In genomic region chr2:27560708-27561123, GRCm38 (mm10) we compare ENCODE assay signal across 14 mouse cellular contexts. TPM values are rescaled to one million over a fixed set of nuclear protein-coding genes. Genes with fewer than 3 reads are reported as not detected.
DNase-seq lines count a peak whose midpoint lies in the region; ATAC-seq and TF ChIP-seq lines count a peak whose summit lies in the region.
"Had no signal": no experiment of that assay in that cellular context is flagged by ENCODE, and none has a peak within 500 bp of the region (broad histone marks: within the 10 kb centered on the region; RNA-seq: fewer than 3 reads in every experiment).

No protein-coding gene starts in this region.

- H3K4me1 ChIP-seq in intestine, embryonic 15.5 days (replicated peaks), result peaks cover 6% of the 10 kb centered on the region; the same call in 1 of the 2 replicates
- peaks cover 22% of the 10 kb centered on the region for H3K4me1 ChIP-seq in liver, postnatal 0 days (ENCODE audit: insufficient read depth)

- no peak for TF ChIP-seq CTCF in liver, postnatal 0 days (IDR thresholded peaks at IDR 0.05; ENCODE audit: low read depth)

- no peaks in the 10 kb centered on the region for H3K9me3 ChIP-seq in intestine, embryonic 15.5 days
- no peaks in the 10 kb centered on the region for H3K9me3 ChIP-seq in liver, postnatal 0 days (ENCODE audit: low read length)
- H3K9me3 ChIP-seq: forebrain, embryonic 10.5 days; hindbrain, embryonic 13.5 days; limb, embryonic 12.5 days; neural tube, embryonic 13.5 days had no signal

- no peaks in the 10 kb centered on the region for H3K36me3 ChIP-seq in intestine, embryonic 15.5 days
- H3K36me3 ChIP-seq in liver, postnatal 0 days (replicated peaks; ENCODE audit: insufficient read depth, low read length), result no peaks in the 10 kb centered on the region
- H3K36me3 ChIP-seq: forebrain, embryonic 10.5 days; hindbrain, embryonic 13.5 days; limb, embryonic 12.5 days; neural tube, embryonic 13.5 days had no signal

- peak; percentile 52 to 55 for DNase-seq in kidney, adult 8-10 months
- DNase-seq in kidney, postnatal 4 days, result no peak
- DNase-seq in kidney, postnatal 10 days, result peak; percentile 40
- peak; percentile 66 for DNase-seq in liver, postnatal 0 days
- no peak for DNase-seq in c-Kit-positive CD71-positive TER-119-positive erythroid progenitor cells, embryonic 14.5 days (ENCODE audit: low spot score)
- DNase-seq: cerebellum, postnatal 14 days; right cerebral cortex, adult 18-20 months had no signal

- peak overlapping the region; percentile 22 for H3K27ac ChIP-seq in intestine, embryonic 15.5 days
- H3K27ac ChIP-seq in liver, postnatal 0 days (ENCODE audit: low read depth), result peak overlapping the region; percentile 97
- H3K27ac ChIP-seq: forebrain, embryonic 10.5 days; hindbrain, embryonic 13.5 days; limb, embryonic 12.5 days; neural tube, embryonic 13.5 days had no signal

- 55% methylated on average over 7 of the region's 7 CpGs for WGBS in intestine, embryonic 15.5 days
- WGBS in liver, postnatal 0 days (ENCODE audit: insufficient replicate concordance), result 44% methylated on average over 7 of the region's 7 CpGs

- no peak overlapping the region for H3K4me2 ChIP-seq in intestine, embryonic 15.5 days (replicated peaks)
- no peak overlapping the region for H3K4me2 ChIP-seq in liver, postnatal 0 days (ENCODE audit: low read depth, low read length)
- H3K4me2 ChIP-seq: hindbrain, embryonic 13.5 days; limb, embryonic 12.5 days; neural tube, embryonic 13.5 days had no signal

- peak; percentile 97 for TF ChIP-seq EP300 in liver, postnatal 0 days (IDR thresholded peaks at IDR 0.05; ENCODE audit: low read depth)

- H3K9ac ChIP-seq in intestine, embryonic 15.5 days, result no peak overlapping the region
- H3K9ac ChIP-seq in liver, postnatal 0 days (replicated peaks), result peak overlapping the region; percentile 44; the same call in 1 of the 2 replicates
- H3K9ac ChIP-seq: hindbrain, embryonic 13.5 days; limb, embryonic 12.5 days; neural tube, embryonic 13.5 days had no signal

- peak; percentile 83 for ATAC-seq in intestine, embryonic 15.5 days
- ATAC-seq in liver, postnatal 0 days, result peak; percentile 97
- no peak for ATAC-seq in megakaryocyte, adult 5-6 weeks (ENCODE audit: poor library complexity, severe bottlenecking)
- ATAC-seq: midbrain, embryonic 16.5 days had no signal

- no peaks in the 10 kb centered on the region for H3K27me3 ChIP-seq in intestine, embryonic 15.5 days (replicated peaks)
- H3K27me3 ChIP-seq in liver, postnatal 0 days (ENCODE audit: insufficient read depth, low read length), result no peaks in the 10 kb centered on the region
- H3K27me3 ChIP-seq: limb, embryonic 12.5 days had no signal

- H3K4me3 ChIP-seq in intestine, embryonic 15.5 days (replicated peaks), result no peak overlapping the region
- H3K4me3 ChIP-seq in liver, postnatal 0 days (ENCODE audit: low read depth, low read length), result no peak overlapping the region
- H3K4me3 ChIP-seq: forebrain, embryonic 10.5 days; hindbrain, embryonic 13.5 days; limb, embryonic 12.5 days; neural tube, embryonic 13.5 days had no signal

RNA-seq across cellular contexts. Expression of gene Wdr5, which starts 45.8 kb away (rescaled TPM):
- 49.6 and 50.2 TPM in 2 replicates for polyA plus RNA-seq in intestine, embryonic 15.5 days (2015; fragmentation: Nextera tagmentation; extraction: Ambion mirVana)
- polyA plus RNA-seq in liver, postnatal 0 days (2015; fragmentation: Nextera tagmentation; extraction: Ambion mirVana), result 14.6 and 16.6 TPM in 2 replicates
- total RNA-seq in megakaryocyte, adult 5-6 weeks (2015), result 21.3 and 22.2 TPM in 2 replicates
- 42.8 and 44.8 TPM in 2 replicates for total RNA-seq in megakaryocyte, adult 5-6 weeks (2017)

RNA-seq across cellular contexts. Expression of gene Brd3, which starts 53.3 kb away (rescaled TPM):
- polyA plus RNA-seq in intestine, embryonic 15.5 days (2015; fragmentation: Nextera tagmentation; extraction: Ambion mirVana), result 85.7 and 91.2 TPM in 2 replicates
- polyA plus RNA-seq in liver, postnatal 0 days (2015; fragmentation: Nextera tagmentation; extraction: Ambion mirVana), result 26.2 and 29.7 TPM in 2 replicates
- 43.1 and 60.4 TPM in 2 replicates for total RNA-seq in megakaryocyte, adult 5-6 weeks (2015)
- total RNA-seq in megakaryocyte, adult 5-6 weeks (2017), result 22.4 and 28.3 TPM in 2 replicates

Comparison
In these comparisons a context has a peak if more than half of its experiments do, and no peak if none do; other contexts are left out.
1. DNase-seq: peak in kidney, adult 8-10 months (2 of 2), kidney, postnatal 10 days (single experiment) and liver, postnatal 0 days (single experiment); none in kidney, postnatal 4 days (0 of 2) and c-Kit-positive CD71-positive TER-119-positive erythroid progenitor cells, embryonic 14.5 days (single experiment).